Mouse (Mus musculus) olfactory bulb, adult 2 months (tissue): ENCODE results near the gene Csf3.

Experiments used
- CTCF ChIP-seq: fragments of 200-500 bp; IDR thresholded peaks from 2 replicates; pipeline ENCODE4 v1.5.1; 2012; ENCODE audit warnings: low read depth, mild to moderate bottlenecking, low read length, moderate library complexity; ENCODE audit not compliant: insufficient read depth
- POLR2A ChIP-seq: fragments of 200-500 bp; IDR thresholded peaks from 2 replicates; pipeline ENCODE4 v1.6.1; 2012; ENCODE audit warnings: mild to moderate bottlenecking, low read depth, low read length, moderate library complexity; ENCODE audit not compliant: insufficient read depth

GRCm38 (mm10) chr11:98660517-98660916 lies 40.5 kb upstream of the Csf3 start:
- TF ChIP-seq POLR2A (no peak), CTCF (no peak)
